Mouse (Mus musculus) kidney, adult 2 months (tissue): ENCODE measurements around the gene Hcrtr1. TPM values are rescaled to one million over a fixed set of nuclear protein-coding genes. Genes with fewer than 3 reads are reported as not detected.

Experiments
- DNase-seq: peaks from one replicate; pipeline ENCODE4 v3.0.0; 2021
- H3K27ac ChIP-seq: fragments of 200-500 bp; 2 replicates; pipeline ENCODE4 v1.5.1; 2012; ENCODE audit warnings: low read depth, low read length, control low read depth, inconsistent platforms; ENCODE audit not compliant: insufficient read depth
- H3K27me3 ChIP-seq: fragments of 200-500 bp; replicated peaks from 2 replicates; pipeline ENCODE4 v1.6.1; 2012; ENCODE audit warnings: mild to moderate bottlenecking, moderate library complexity, low read length, inconsistent platforms; ENCODE audit not compliant: control insufficient read depth, insufficient read depth
- H3K36me3 ChIP-seq: fragments of 200-500 bp; 2 replicates; pipeline ENCODE4 v1.6.1; 2012; ENCODE audit warnings: mild to moderate bottlenecking, moderate library complexity, low read length, inconsistent platforms; ENCODE audit not compliant: control insufficient read depth, insufficient read depth
- H3K4me1 ChIP-seq: fragments of 200-500 bp; 2 replicates; pipeline ENCODE4 v1.6.1; 2011; ENCODE audit warnings: low read length; ENCODE audit not compliant: control insufficient read depth, insufficient read depth
- H3K4me3 ChIP-seq: fragments of 200-500 bp; 2 replicates; pipeline ENCODE4 v1.5.1; 2011; ENCODE audit warnings: mild to moderate bottlenecking, low read depth, low read length, control low read depth; ENCODE audit not compliant: insufficient read depth
- CTCF ChIP-seq: fragments of 200-500 bp; conservative IDR thresholded peaks from 2 replicates; pipeline ENCODE4 v1.5.1; 2011; ENCODE audit warnings: low read depth, mild to moderate bottlenecking, control low read depth, low read length, moderate library complexity, mixed read lengths; ENCODE audit not compliant: insufficient read depth, insufficient read length
- POLR2A ChIP-seq: fragments of 200-500 bp; IDR thresholded peaks from one replicate; pipeline ENCODE4 v1.6.1; 2011; ENCODE audit warnings: low read depth, low read length, control low read depth
- WGBS: fragments of 180-500 bp; shearing (Covaris S2); methylation state at CpG from one replicate; pipeline ENCODE4 v1.1.7; 2018; 5-methylcytosine and 5-hydroxymethylcytosine counted together
- polyA plus RNA-seq: library from polyadenylated mRNA; depleted of rRNA; stranded (reverse); fragments of >200 nt; gene quantifications from 2 replicates; pipeline ENCODE4 v1.2.3, GENCODE M21; 2012

Gene Hcrtr1
- polyA plus RNA-seq, 1 experiment = 0.56 TPM

DNA sequence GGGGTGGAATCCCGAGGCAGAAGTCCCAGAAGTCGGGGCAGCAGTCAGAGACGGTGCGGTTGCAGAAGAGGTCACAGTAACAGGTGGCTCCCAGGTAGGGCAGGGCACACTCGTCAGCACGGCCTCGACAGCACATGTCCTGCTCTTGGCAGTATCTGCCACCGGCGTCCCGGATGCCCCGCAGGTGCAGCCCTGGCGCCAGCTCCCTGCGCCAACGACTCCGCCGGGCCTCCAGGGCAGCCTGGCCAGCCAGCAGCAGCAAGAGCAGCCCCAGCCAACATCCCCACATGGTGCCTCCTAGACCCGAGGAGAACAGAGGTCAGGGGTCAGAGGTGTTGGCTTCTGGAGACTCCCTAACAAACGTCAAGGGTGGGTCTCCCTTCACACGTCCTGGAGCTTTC lies 34.8 kb upstream of the Hcrtr1 start:
- Histone ChIP-seq H3K4me1 (peaks cover 51% of the 10 kb centered on the region), H3K27ac (peak overlapping the region; percentile 92), H3K4me3 (peak overlapping the region; percentile 71), H3K36me3 (no peaks in the 10 kb centered on the region), H3K27me3 (no peaks in the 10 kb centered on the region)
- TF ChIP-seq POLR2A (no peak), CTCF (no peak)
- 26% methylated on average over 19 of the region's 19 CpGs for WGBS
- DNase-seq = peak; percentile 59

DNA sequence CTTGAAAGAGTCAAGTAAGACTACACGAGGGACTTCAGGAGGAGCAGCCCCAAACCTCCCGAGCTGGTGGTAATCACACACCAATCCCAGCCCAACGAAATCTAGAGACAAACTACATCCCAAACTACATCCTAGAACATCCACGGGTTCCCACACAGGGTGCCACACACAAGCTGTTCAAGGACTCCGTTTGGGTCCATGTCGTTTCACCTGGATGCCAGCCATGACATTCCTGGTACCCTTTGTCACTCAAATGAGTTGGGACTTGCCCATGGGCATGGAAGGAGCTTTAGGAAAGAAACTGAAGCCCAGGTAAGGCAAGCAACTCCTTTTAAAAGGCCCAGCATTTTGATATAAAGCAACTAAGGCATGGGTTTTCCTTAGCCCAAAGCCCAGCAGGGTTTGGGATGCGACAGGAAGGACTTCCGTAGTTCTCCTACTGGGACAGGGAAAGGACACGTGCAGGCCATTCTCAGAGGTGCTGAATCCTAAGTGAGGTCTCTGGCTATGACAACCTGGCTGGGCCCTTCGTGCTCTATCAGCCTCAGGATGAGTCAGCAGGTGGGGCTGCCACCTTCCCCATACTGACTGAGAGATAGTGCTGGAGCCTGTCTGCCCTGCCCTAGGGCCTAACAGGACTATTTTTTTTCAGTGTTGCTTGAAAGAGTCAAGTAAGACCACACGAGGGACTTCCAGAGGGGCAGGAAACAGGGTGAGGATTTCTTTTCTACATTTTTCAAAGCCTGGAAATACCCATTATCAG lies 34.1 kb upstream of the Hcrtr1 start:
- H3K4me1 ChIP-seq = peaks cover 57% of the 10 kb centered on the region
- peak overlapping the region; percentile 92 for H3K27ac ChIP-seq
- WGBS = 49% methylated on average over 11 of the region's 11 CpGs
- no peaks in the 10 kb centered on the region for H3K36me3 ChIP-seq
- TF ChIP-seq POLR2A (no peak), CTCF (no peak)
- no peaks in the 10 kb centered on the region for H3K27me3 ChIP-seq
- peak overlapping the region; percentile 71 for H3K4me3 ChIP-seq
- peak; percentile 57 for DNase-seq

DNA sequence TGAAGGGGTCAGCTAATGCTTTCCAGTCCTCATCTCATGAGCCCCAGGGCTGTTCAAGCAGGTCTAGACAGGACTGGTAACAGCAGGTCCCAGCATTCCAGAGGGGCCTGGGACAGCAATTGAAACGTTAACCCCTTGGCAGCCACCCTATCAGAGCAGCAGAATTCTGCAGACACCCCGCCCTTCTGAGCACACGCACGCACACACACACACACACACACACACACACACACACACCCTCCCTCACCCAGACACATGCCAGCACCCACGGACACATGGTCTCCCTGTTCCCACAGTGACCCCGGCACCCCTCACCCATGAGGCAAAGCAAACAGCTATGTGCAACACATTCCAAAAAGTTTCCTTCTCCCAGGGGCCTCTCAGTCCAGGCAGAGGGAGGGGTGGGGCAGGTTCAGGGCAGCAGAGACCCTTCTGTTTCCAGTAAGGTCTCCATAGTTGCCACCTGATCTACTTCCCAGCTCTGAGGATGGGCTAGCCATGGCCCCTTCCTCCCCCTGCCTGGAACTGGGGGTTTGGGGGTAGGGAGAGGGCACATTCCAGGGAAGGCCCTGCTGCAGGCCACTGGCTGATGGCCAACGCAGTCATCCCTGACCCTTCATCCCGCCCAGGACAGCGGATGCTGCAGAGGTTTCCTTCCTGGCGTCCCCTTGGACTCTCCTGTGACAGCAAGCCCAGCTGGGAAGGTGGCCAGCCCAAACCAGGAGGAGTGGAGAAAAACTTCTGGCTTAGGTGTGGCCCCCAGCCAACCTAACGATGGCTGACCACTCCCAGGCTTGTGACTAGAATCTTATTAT lies 33.0 kb upstream of the Hcrtr1 start:
- TF ChIP-seq POLR2A (no peak), CTCF (no peak)
- Histone ChIP-seq H3K27me3 (no peaks in the 10 kb centered on the region), H3K36me3 (no peaks in the 10 kb centered on the region), H3K27ac (peak overlapping the region; percentile 92), H3K4me3 (peak overlapping the region; percentile 7), H3K4me1 (peaks cover 56% of the 10 kb centered on the region)
- DNase-seq = peak; percentile 97
- WGBS = 5% methylated on average over 11 of the region's 11 CpGs

DNA sequence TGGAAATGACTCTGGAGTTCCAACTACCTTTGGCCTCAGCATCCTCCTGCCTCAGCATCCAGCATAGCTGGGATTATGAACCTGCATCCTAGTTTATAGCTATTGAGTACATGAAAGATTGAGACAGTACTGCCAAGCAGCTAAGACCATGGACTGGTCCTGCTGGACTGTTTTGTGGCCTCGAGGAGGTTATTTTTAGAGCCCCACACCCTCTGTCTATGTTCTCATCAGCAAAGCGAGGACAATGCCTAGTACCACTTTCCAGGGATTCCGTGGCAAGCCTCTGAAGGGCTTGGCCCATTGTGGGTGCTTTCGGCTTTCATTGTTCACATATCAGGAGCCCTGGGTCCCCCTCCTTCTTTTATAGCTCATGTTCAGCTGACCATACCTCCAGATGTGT lies 31.2 kb upstream of the Hcrtr1 start:
- no peak for TF ChIP-seq CTCF
- no peak for TF ChIP-seq POLR2A
- H3K27me3 ChIP-seq = no peaks in the 10 kb centered on the region
- peaks cover 59% of the 10 kb centered on the region for H3K4me1 ChIP-seq
- H3K4me3 ChIP-seq = no peak overlapping the region
- no peaks in the 10 kb centered on the region for H3K36me3 ChIP-seq
- no peak overlapping the region for H3K27ac ChIP-seq
- DNase-seq = no peak
- WGBS = 59% methylated on average over 4 of the region's 4 CpGs

DNA sequence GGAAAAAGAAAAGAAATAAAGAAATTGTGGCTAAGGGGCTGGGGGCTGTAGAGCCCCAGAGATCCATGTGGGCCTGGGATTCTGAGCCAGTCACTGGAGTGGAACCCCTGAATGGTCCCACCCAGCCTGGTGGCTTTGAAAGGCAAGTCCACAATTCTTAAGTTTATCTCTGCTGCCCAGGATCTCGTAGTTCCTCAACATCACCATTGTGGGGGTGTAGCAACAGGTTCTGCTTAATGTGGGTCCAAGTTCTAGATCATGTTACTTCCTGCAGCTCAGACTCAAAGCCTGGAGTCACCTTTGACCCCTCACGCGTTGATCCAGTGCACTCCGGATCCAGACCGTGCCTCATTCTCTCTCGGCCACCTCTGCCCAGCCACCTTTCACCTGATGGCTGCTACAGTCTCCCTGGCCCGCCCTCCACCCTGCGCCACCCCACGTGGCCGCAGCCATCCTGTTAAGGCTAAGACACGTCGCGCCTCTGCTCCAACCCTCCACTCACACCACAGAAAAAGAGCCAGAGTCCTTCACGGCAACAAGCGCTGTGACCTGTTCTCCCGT lies 30.3 kb upstream of the Hcrtr1 start:
- 56% methylated on average over 16 of the region's 16 CpGs for WGBS
- peak; percentile 86 for DNase-seq
- Histone ChIP-seq H3K27ac (peak overlapping the region; percentile 67), H3K4me1 (peaks cover 57% of the 10 kb centered on the region), H3K36me3 (no peaks in the 10 kb centered on the region), H3K27me3 (no peaks in the 10 kb centered on the region), H3K4me3 (no peak overlapping the region)
- TF ChIP-seq CTCF = no peak
- no peak for TF ChIP-seq POLR2A

DNA sequence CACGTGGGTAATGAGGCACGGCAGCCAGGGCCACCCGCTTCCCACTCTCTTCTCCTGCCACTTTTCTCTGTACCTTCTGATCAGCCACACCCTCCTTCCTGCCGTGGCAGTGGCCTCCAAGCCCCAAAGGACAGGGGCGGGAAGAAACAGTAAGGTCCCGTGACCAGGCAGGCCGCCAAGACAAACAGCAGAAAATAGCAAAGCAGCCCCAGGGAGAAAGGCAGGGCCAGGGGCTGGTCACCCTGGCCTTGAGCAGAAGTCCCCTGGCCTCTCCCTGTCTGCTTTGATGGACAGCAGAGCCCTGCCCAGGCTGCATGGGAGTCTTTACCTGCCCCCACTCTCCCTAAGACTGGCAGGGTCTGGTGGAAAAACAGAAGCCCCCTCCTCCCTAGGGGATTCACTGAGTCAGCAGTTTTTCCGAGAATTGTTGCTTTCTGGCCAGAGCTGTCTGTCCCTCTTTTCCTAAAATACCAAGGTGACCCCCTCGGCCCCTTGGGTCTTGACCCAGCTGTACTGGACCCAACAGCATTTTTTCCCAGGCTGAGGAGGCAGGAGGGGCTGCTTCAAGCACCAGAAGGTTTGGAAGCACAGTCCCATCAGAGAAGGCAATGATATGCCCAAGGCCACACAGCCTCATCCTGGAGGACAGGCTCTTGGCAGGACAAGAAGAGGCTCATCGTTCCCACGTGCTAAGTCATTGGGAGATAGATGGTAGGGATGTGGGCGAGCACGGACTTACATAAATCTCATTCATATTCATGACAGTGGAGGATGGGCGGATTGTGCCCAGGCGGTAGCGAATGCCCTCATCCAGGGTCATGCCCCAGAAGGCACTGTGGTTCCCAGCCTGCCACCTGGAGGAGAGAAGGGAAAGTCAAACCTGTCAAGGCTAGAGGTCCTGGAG lies 29.4 kb upstream of the Hcrtr1 start:
- H3K27ac ChIP-seq = peak overlapping the region; percentile 67
- no peak overlapping the region for H3K4me3 ChIP-seq
- H3K27me3 ChIP-seq = no peaks in the 10 kb centered on the region
- DNase-seq = peak; percentile 98
- 4% methylated on average over 16 of the region's 16 CpGs for whole genome bisulfite sequencing
- TF ChIP-seq CTCF (no peak; the same call in 1 of the 2 replicates), POLR2A (no peak)
- no peaks in the 10 kb centered on the region for H3K36me3 ChIP-seq
- peaks cover 62% of the 10 kb centered on the region for H3K4me1 ChIP-seq
